Mouse (Mus musculus) thymus, postnatal 10 days (tissue): ENCODE data around the gene Maml3.

Experiments used
- DNase-seq, 2 experiments: peaks; one replicate each; pipeline ENCODE4 v3.0.0; 2021; ENCODE audit warnings: low spot score in 2 of 2

Gene Maml3

DNA sequence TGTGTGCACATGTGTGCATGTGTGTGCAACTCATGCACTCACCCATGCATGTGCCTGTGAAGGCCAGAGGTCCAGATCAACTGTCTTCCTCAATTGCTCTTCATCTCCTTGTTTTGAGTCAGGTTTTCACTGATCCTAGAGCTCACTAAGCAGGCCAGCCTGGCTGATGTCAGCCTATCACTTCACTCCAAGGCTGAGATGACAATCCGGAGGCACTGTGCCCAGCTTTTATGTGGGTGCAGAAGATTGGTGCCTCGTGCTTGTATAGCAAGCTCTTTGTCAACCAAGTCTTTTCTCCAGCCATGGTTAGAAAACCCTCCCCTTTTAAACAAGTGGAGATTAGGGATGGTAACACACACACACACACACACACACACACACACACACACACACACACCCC is 146.1 kb downstream of the Maml3 start:
- no peak for DNase-seq

DNA sequence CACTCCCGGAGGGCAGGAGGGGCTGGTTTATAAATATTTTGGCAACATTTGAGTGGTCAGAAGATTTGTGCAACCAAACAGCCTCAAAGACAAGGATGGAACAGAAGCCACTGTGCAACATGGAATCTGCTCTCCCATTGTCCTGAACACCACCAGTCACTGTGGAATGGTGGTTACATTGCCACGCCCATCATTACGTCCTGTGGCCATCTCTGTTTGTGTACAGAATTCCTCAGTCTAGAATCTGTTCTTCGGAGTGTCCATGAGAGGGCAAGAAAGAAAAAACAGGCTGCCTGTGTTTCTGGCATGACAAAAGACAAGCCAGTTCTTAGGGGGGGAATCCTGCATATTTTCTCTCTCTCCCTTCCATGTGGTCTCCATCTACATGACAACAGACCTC is 150.4 kb downstream of the Maml3 start:
- DNase-seq = no peak

DNA sequence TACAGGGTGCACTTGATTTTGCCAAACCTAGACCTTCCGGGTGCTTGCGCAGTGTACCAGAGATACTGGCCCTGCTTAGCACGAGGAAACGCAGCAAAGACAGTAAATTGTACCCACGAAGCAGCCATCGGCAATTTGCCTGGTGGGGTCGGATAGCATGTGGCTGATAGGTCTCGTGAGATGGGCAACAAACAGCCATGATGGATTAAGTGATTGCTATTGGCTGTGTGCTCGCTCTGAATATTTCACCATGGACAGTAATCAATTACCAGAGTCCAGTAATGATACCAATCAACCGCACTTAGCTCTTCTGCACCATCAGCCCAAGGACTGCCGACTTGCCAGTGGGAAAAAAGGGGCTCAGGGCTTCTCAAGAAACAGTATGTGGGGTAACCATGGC is 150.9 kb downstream of the Maml3 start:
- DNase-seq = no peak

DNA sequence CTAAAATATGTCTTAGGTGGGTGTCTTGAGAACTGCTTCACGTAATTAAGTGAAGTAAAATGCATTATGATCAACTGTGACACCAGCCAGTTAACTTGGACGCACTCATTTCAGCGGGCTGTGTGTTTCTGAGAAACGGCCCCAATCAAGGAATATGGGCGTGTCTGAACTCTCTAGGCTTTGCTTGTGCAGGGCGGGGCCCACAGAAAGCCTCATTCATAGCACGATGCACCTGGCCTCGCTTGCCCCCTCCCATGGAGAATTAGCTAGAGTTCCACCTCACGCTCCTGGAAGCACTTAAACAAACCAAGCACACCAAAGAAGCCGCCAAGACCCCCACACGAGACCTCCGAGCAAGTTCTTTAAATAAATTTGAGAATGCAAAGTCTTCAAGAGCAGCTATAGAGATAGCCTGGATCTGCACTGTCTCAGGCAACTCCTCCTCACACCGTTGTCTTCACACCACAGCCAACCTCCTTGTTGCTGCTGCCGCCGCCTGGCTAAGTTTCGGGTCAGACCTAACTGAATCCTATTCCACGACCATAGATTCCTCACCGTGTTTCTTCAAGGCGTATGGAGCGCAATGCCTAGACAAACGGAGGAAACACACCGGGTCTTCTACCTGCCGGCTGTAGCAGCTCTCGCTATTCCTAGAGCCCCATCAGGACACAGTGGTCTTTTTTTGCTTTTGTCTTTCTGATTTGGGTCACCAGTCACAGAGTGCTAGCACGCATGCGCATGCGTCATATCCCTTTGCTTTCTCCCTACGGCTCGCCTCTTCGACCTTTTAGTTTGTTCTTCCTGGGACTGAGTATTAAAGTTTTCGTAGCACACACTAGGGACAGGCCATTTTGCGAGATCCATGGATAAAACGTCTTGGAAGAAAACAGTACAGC is 151.9 kb downstream of the Maml3 start:
- DNase-seq = no peak

DNA sequence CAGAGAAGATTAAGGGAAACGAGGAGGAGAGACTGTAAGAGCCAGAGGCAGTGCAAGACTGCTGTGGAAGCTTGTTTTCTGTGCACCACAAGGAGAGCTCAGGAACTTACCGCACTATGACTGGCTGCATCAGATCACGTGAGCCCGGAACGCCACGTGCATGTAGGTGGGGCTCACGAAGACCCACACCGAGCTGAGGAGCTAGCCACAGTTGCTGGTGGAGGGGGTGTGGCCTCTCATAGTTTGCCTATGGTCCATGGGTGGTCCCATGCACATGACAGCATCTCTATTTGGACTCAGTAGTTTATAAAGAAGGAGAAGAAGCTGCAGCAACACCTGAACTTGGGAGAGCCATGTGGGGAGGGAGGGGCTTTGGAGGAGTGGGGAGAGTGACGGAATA is 152.6 kb downstream of the Maml3 start:
- DNase-seq = no peak

DNA sequence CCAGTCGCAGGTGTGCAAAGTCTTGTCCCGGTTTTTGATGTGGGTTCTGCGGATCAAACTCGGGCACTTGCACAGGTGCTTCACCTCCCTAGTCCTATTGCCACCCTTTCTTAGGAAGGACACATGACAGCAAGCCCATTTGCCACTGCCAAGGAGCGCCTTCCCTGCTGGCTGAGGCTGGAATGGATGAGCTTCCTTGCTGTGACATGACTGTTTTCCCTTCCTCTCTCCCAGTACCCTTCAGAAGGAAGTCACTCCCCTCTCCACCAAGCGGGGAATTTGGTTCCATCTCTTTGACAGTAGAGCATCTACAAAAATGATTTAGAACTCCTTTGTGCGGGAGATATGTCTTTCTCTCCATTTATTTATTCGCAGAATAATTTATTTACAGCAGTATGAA is 155.2 kb downstream of the Maml3 start:
- no peak for DNase-seq

DNA sequence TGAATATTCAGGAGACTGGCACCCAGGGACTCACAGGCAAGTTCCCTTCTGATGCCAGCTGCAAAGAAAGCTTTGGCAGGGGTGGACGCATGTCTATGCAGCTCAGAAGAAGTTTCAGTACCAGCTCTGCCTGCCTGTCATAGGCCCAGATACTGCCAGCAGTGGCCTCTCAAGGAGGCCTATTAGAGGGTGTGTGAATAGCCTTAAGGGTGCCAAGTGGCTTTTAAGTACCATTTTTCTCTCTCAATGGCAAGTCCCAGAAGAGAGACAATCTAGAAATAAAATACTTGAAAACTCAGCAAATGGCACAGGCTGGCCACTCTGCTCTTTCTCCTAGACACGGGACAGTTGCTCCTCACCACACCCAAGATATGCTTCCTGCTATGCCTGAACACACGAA is 157.7 kb downstream of the Maml3 start:
- no peak for DNase-seq

GRCm38 (mm10) chr3:51943642-51944041 is 161.2 kb downstream of the Maml3 start:
- DNase-seq = no peak

DNA sequence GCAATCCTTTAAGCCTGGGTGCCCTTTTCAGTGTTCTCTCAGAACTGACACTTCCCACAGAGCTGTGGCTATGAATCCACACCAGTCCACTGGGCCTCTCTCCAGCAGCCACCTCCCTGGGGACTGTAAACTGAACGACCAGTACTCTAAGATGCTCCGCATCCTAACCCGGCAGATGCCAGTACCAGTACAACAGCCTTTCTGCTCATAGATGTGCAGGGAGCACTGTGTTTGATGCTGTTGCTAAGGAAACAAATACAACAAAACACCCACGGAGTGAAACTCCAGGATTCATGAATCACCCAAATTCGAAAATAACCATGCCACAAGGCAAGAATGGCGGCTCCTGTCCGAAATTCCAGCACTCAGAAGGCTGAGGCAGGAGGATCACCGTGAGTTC is 163.1 kb downstream of the Maml3 start:
- DNase-seq = no peak

- DNase-seq = no peak
Measured at GRCm38 (mm10) chr3:51939864-51940263, 165.0 kb downstream of the Maml3 start.

DNA sequence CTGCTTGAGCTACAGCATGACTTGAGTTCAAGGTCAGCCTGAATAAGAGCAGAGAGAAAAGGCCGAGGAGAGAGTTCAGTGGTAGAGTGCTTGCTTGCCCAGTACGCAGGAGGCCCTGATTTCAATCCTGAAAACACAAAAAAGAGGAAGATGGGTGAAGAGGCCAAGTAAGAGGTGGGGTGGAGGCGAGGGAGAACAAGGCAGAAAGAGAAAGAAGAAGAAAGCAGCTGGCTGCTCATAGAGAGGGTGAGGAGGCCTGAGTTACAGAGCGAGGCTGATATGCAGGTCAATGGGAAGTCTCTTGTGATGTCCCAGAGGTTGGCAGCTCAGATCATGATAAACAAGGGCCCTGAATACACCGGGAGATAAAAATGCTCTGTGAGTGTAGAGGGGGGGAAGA is 165.8 kb downstream of the Maml3 start:
- DNase-seq = no peak

DNA sequence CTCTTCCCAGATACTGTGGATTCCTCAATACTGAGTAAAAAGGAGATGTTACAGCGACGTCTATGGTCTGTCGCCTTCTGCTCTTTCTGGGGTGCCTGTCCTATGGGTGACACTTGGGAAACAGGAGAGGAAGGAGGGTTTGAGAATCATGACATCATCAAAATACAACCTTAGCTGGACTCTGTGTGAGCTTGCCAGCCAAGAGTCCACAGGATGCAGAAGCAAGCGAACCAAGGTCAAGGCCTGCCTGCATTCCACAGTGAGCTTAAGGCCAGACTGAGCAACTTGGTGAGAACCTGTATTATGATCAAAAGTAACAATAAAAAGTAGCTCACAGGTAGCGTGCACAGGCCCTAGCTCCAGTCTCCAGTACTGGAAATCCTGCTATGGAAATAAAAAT is 167.7 kb downstream of the Maml3 start:
- no peak for DNase-seq

DNA sequence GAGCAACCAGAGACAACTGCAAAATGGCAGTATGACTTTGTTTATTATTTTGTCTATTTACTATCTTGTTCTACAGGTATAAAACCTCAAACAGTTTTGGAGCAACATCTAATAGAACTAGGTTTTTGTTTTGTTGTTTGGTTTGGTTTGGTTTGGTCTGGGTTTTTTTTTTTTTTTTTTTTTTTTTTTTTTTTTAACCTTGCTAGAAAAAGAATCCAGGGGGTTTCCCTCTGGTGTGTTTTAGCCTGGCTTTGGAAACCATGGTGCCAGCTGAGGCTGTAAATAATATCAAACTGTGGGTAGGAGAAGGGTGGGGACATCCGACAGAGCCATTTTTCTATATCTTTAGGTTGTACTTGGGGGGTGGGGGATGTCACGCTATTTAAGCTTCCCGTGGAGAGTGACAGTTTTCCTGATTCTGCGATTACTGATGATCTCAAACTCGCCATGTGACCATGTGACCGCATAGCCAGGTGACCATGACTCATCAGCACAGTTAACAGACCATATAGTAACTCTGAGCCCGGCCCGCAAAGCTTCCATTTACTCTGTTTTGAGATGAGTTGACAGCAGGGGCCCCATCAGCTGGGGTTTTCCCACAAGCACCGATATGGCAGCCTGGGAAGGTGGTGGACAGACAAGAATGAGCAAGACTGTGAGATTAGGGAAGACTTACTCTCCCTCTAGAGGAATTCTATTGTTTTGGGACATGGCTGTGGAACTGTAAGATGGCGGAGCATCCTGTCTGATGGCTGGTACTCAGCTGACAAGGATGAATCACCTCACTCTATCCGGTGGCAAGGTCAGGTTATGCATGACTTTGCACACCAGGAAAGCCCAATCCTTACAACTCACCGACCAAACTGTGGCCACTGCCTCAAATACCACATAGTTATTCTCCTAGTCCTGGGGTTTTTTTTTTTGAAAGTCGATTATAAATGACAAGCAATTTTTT is 170.1 kb downstream of the Maml3 start:
- DNase-seq = no peak

DNA sequence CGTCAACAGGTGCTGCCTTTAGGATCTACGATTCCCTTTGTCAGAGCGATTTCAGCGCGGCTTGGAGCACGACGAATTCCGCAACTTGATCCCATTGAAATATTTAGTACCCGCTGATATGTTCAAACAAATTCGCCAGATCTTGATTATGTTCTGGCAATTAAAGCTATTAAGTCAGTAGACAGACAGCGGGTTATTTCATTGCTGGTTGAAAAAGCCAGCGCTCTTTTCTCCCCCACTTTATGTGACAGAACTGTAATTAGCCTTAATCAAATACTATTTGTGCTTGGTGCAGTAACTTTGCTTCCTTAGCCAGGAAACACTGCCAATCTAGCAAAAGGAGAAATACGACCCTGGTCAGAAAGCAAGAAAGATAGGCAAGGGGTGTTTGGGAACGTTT is 176.7 kb downstream of the Maml3 start:
- no peak for DNase-seq

DNA sequence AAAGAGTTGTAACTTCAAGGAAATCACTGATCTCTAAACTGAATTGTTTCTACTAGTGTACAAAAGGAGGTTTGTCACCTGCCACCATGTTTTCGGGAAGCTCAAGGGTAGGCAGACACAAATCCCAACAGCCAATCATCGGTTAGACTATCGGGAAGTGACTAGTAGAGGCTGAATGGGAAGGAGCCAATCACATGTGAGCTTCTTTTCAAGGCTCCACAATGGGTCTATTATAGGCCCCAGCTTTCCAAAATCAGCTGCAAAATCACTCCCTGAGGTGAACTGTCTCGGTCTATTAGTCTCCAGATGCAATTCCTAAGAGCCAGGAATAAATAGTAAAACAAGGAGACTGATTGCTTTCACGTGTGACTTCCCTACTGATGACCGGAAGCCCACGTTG is 177.3 kb downstream of the Maml3 start:
- DNase-seq = no peak

DNA sequence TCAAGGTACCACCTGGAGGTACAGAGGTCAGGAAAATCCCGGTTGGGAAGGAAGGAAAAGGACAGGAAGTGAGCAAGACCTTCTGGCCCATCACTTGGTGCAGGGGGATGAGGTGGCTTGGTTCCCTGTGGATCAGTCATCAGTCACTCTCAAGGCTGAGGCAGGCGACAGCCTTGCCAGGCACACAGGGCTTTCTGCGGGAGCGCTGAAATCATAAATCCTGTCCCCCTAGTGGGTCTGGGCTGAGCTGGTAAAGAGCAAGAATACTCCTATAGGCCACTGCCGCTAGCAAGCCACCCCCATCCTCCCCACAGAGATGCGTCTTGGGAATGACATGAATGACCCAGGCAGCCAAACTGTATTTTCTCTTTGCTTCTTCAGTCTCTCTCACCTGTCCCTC is 177.8 kb downstream of the Maml3 start:
- DNase-seq = no peak

GRCm38 (mm10) chr3:51925758-51926157 is 179.1 kb downstream of the Maml3 start:
- DNase-seq = no peak

GRCm38 (mm10) chr3:51924636-51925035 is 180.2 kb downstream of the Maml3 start:
- DNase-seq = no peak

GRCm38 (mm10) chr3:51923800-51924199 is 181.1 kb downstream of the Maml3 start:
- DNase-seq = no peak

GRCm38 (mm10) chr3:51916902-51917301 is 188.0 kb downstream of the Maml3 start:
- DNase-seq = no peak

GRCm38 (mm10) chr3:51916060-51916870 is 188.6 kb downstream of the Maml3 start:
- no peak for DNase-seq

DNA sequence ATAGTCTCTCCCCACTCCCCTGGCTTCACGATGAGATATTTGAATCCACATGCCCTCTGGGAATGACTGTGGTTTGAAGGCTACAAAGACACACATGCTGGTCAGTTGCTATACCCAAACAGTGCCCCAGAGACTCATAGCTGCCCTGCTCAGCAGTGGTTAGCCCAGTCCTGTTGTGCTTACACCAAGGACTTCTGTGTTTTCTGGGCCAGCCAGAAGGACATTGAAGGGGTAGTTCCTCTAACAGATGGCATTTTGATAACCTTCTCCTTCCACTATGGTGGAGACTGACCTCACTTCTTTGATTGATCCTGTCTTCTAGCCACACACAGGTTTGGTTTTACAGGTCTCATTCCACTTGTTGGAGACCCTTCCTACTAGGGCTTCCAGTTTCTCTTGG is 189.5 kb downstream of the Maml3 start:
- no peak for DNase-seq
